Mouse (Mus musculus): Measurements from ENCODE around the gene Hoxd12.

Hoxd12 gene

GRCm38 (mm10) chr2:74666411-74666810, 8.4 kb upstream of the Hoxd12 start:
- no peak for DNase-seq

- DNase-seq = no peak
Measured at GRCm38 (mm10) chr2:74667191-74667841, 7.5 kb upstream of the Hoxd12 start.

GRCm38 (mm10) chr2:74667842-74668357, 6.9 kb upstream of the Hoxd12 start, which contains the start of gene Hoxd13:
Hoxd13 (plus strand) TSS chr2:74668310.
- no peak for DNase-seq

- no peak for DNase-seq
Measured at GRCm38 (mm10) chr2:74668370-74669229, 6.2 kb upstream of the Hoxd12 start.

GRCm38 (mm10) chr2:74669230-74669578, 5.6 kb upstream of the Hoxd12 start:
- DNase-seq = no peak

- no peak for DNase-seq
Measured at GRCm38 (mm10) chr2:74669650-74670235, 5.1 kb upstream of the Hoxd12 start.

- DNase-seq = no peak
Measured at GRCm38 (mm10) chr2:74670632-74671188, 4.1 kb upstream of the Hoxd12 start.

GRCm38 (mm10) chr2:74671847-74672246, 3.0 kb upstream of the Hoxd12 start:
- no peak for DNase-seq

GRCm38 (mm10) chr2:74672481-74673362, 2.1 kb upstream of the Hoxd12 start:
- peak; percentile 17 for DNase-seq

- no peak for DNase-seq
Measured at GRCm38 (mm10) chr2:74673835-74674425, 883 bp upstream of the Hoxd12 start.

GRCm38 (mm10) chr2:74675666-74676282, 961 bp downstream of the Hoxd12 start:
- DNase-seq = no peak

- DNase-seq = no peak
Measured at GRCm38 (mm10) chr2:74676376-74677052, 1.7 kb downstream of the Hoxd12 start.

- DNase-seq = no peak
Measured at GRCm38 (mm10) chr2:74677106-74677505, 2.3 kb downstream of the Hoxd12 start.

- DNase-seq = no peak
Measured at GRCm38 (mm10) chr2:74678891-74679595, 4.2 kb downstream of the Hoxd12 start, which contains the start of gene Hoxd11. Hoxd11 (plus strand) TSS chr2:74679557.

GRCm38 (mm10) chr2:74679596-74679971, 4.8 kb downstream of the Hoxd12 start:
- DNase-seq = no peak

GRCm38 (mm10) chr2:74679980-74680379, 5.2 kb downstream of the Hoxd12 start:
- no peak for DNase-seq

- no peak for DNase-seq
Measured at GRCm38 (mm10) chr2:74680561-74681398, 6.0 kb downstream of the Hoxd12 start.

GRCm38 (mm10) chr2:74681594-74682531, 7.0 kb downstream of the Hoxd12 start:
- no peak for DNase-seq

Data from cerebellum, adult 9-11 months (tissue).